Mouse (Mus musculus) left cerebral cortex, adult 11 months (tissue): Measurements from ENCODE around the gene Cul1.
A peak's percentile ranks its signal among the peaks of the same experiment; 100 is the strongest.
"Not testable (repeated sequence)": the region's sequence is repeated elsewhere in the genome, so short reads cannot be mapped to it uniquely, and the experiment has no call there.

Experiments used
- DNase-seq: peaks from one replicate; pipeline ENCODE4 v3.0.0; 2022; ENCODE audit warnings: low spot score

The Cul1 gene

DNA sequence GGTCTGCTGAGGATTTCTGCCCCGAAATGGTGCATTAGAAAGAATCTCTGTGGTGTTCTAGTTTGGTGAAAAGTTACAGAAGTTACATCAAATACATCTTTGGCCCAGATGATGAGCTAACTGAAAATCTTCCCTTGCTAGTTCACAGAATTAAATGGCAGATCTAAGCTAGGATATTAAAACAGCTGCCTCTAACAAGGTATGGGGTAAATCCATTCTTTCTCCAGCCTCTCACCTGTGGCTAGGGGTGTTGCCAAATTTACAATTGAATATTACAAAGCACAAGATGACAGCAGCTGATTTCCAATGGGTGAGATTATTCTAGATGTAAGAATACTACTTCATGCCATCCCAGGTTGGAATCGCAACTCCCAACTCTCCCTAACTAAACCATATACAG is at the start of gene Cul1:
Gene Cul1, plus strand, starts transcription at position 301 of the 400 bp plus-strand sequence.
- DNase-seq: no peak

- DNase-seq: no peak
Measured at GRCm38 (mm10) chr6:47404419-47405382, 48.5 kb upstream of the Cul1 start.

GRCm38 (mm10) chr6:47412886-47413606 is 40.2 kb upstream of the Cul1 start:
- DNase-seq: no peak

GRCm38 (mm10) chr6:47413656-47414055 is 39.5 kb upstream of the Cul1 start:
- no peak for DNase-seq

GRCm38 (mm10) chr6:47418691-47419090 is 34.5 kb upstream of the Cul1 start:
- no peak for DNase-seq

DNA sequence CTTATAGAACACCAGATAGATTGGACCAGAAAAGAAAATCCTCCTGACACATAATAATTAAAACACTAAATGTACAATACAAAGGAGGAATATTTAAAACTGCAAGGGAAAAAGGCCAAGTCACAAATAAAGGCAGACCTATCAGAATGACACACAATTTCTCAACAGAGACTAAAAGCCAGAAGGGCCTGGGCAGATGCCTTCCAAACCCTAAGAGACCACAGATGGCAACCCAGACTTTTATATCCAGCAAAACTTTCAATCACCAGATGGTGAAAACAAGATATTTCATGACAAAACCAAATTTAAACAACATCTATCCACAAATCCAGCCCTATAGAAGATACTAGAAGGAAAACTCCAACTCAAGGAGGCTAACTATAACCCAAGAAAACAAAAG is 33.0 kb upstream of the Cul1 start:
- no peak for DNase-seq

DNA sequence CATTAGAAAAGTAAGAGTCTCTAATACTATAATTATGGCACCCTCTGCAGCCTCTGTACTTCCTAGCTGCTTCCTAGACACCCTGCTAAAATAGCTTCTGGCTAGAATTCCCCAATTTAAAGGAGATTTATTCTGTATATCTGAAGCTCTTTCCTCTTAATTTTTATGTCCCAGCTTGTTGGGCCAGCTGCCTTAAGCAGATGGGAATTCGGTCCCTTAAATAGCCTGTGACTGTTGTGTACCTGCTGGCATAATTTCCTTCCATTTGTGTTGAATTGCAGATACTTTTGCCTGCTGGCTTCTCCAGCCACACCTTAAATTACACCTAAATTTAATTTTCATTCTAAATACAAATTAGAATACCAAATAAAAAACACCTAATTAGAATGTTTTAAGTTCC is 32.0 kb upstream of the Cul1 start:
- no peak for DNase-seq

GRCm38 (mm10) chr6:47426136-47426535 is 27.1 kb upstream of the Cul1 start:
- DNase-seq: no peak

GRCm38 (mm10) chr6:47426556-47426955 is 26.6 kb upstream of the Cul1 start:
- not testable (repeated sequence) for DNase-seq

GRCm38 (mm10) chr6:47432795-47433194 is 20.4 kb upstream of the Cul1 start:
- not testable (repeated sequence) for DNase-seq

GRCm38 (mm10) chr6:47440080-47440479 is 13.1 kb upstream of the Cul1 start:
- no peak for DNase-seq

DNA sequence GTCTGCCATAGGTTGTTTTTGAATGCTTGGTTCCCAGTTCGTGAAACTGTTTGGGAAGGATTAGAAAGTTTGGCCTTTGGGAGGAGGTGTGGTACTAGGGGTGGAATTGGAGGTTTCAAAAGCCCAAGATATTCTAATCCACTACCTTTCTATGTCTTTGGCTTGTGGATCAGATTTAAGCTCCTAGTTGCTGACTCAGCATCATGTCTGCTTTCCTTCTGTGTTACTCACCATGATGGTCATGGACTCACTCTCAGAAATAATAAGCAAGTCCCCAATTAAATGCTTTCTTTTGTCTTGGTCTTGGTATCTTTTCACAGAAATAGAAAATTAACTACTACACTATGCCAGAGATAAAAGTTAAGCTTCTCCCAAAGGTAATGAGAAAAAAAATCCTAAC is 5.5 kb upstream of the Cul1 start:
- DNase-seq: no peak

DNA sequence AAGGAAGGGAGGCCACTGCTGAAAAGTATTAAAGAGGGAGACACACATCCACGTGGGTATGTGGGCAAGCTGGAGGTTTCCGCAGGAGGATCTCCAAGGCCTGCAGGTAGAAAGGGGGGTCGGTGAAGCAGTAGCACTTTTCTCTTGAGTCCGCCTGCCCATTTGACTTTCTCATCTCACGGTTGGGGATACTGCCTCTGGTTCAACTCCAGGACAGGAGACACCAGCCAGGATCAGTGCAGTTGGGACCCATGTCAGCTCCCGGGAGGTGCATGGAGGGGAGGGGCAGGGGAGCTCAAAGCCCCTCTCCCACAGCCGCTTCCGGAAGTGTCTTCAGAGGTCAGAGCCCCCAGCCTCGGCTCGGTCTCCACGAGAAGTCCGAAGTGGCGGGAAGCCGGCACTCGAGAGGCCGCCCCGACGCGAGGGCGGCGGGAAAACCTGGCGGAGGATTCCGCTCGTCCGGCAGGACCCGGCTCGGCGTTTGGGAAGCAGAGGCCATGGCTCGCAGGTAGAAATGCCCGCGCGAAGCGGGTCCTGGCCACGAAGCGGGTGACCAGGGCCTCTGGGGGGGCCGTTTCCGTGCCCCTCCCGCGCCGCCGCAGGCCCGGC is 428 bp downstream of the Cul1 start:
- peak; percentile 16 for DNase-seq

GRCm38 (mm10) chr6:47454131-47454574 is 955 bp downstream of the Cul1 start:
- peak; percentile 41 for DNase-seq

- peak; percentile 21 for DNase-seq
Measured at GRCm38 (mm10) chr6:47454575-47455571, 1.7 kb downstream of the Cul1 start.

- DNase-seq: no peak
Measured at GRCm38 (mm10) chr6:47455843-47456242, 2.6 kb downstream of the Cul1 start.

- no peak for DNase-seq
Measured at GRCm38 (mm10) chr6:47456853-47457252, 3.7 kb downstream of the Cul1 start.

GRCm38 (mm10) chr6:47465400-47465799 is 12.2 kb downstream of the Cul1 start:
- no peak for DNase-seq

- no peak for DNase-seq
Measured at GRCm38 (mm10) chr6:47466488-47466887, 13.3 kb downstream of the Cul1 start.

GRCm38 (mm10) chr6:47467058-47467457 is 13.9 kb downstream of the Cul1 start:
- no peak for DNase-seq

- DNase-seq: no peak
Measured at GRCm38 (mm10) chr6:47469760-47470159, 16.6 kb downstream of the Cul1 start.
